Mouse (Mus musculus): ENCODE measurements around the gene Erc2. TPM values are rescaled to one million over a fixed set of nuclear protein-coding genes. Genes with fewer than 3 reads are reported as not detected.
A peak's percentile ranks its signal among the peaks of the same experiment; 100 is the strongest.

The Erc2 gene
- polyA plus RNA-seq, 2 experiments = 4.9 to 6.5 TPM

- Histone ChIP-seq H3K9ac (ENCODE audit: low read depth, low read length, severe bottlenecking) (no peak overlapping the region), H3K36me3 (ENCODE audit: control insufficient read depth, insufficient read depth, low read length) (no peaks in the 10 kb centered on the region), H3K4me2 (replicated peaks; ENCODE audit: low read depth, low read length, severe bottlenecking) (no peak overlapping the region), H3K27ac (replicated peaks; ENCODE audit: low read depth, low read length) (no peak overlapping the region), H3K4me3 (replicated peaks; ENCODE audit: low read length) (no peak overlapping the region), H3K4me1 (ENCODE audit: control insufficient read depth, insufficient read depth, low read length) (peaks cover 16% of the 10 kb centered on the region), H3K9me3 (ENCODE audit: control insufficient read depth, low read length) (no peaks in the 10 kb centered on the region), H3K27me3 (ENCODE audit: control insufficient read depth, insufficient read depth, low read length) (no peaks in the 10 kb centered on the region)
- no peak for TF ChIP-seq POLR2A (IDR thresholded peaks at IDR 0.05; ENCODE audit: borderline replicate concordance, extremely low read depth, insufficient read depth, insufficient read length)
- WGBS = 69% methylated on average over 6 of the region's 6 CpGs
- ATAC-seq (ENCODE audit: low FRiP score, low read depth) = no peak
- DNase-seq (ENCODE audit: low spot score) = no peak
Measured at GRCm38 (mm10) chr14:28445737-28446136, 823.5 kb downstream of the Erc2 start.

- ATAC-seq (ENCODE audit: low FRiP score, low read depth) = no peak
- DNase-seq (ENCODE audit: low spot score) = no peak
- H3K4me3 ChIP-seq (replicated peaks; ENCODE audit: low read length) = no peak overlapping the region
- H3K4me1 ChIP-seq (ENCODE audit: control insufficient read depth, insufficient read depth, low read length) = 0 out of 2 replicates have a peak, but pooled peaks cover 5% of the 10 kb centered on the region
- no peaks in the 10 kb centered on the region for H3K9me3 ChIP-seq (ENCODE audit: control insufficient read depth, low read length)
- TF ChIP-seq POLR2A (IDR thresholded peaks at IDR 0.05; ENCODE audit: borderline replicate concordance, extremely low read depth, insufficient read depth, insufficient read length) = no peak
- no peaks in the 10 kb centered on the region for H3K36me3 ChIP-seq (ENCODE audit: control insufficient read depth, insufficient read depth, low read length)
- no peak overlapping the region for H3K4me2 ChIP-seq (replicated peaks; ENCODE audit: low read depth, low read length, severe bottlenecking)
- 27% methylated on average over 9 of the region's 9 CpGs for WGBS
- no peak overlapping the region for H3K27ac ChIP-seq (replicated peaks; ENCODE audit: low read depth, low read length)
- H3K9ac ChIP-seq (ENCODE audit: low read depth, low read length, severe bottlenecking) = no peak overlapping the region
- no peaks in the 10 kb centered on the region for H3K27me3 ChIP-seq (ENCODE audit: control insufficient read depth, insufficient read depth, low read length)
Measured at GRCm38 (mm10) chr14:28451771-28452170, 829.5 kb downstream of the Erc2 start.

GRCm38 (mm10) chr14:28456372-28457076 is 834.3 kb downstream of the Erc2 start:
- H3K9me3 ChIP-seq (ENCODE audit: control insufficient read depth, low read length) = no peaks in the 10 kb centered on the region
- H3K9ac ChIP-seq (ENCODE audit: low read depth, low read length, severe bottlenecking) = no peak overlapping the region
- H3K4me3 ChIP-seq (replicated peaks; ENCODE audit: low read length) = no peak overlapping the region
- TF ChIP-seq POLR2A (IDR thresholded peaks at IDR 0.05; ENCODE audit: borderline replicate concordance, extremely low read depth, insufficient read depth, insufficient read length) = no peak
- 71% methylated on average over 7 of the region's 7 CpGs for WGBS
- H3K4me2 ChIP-seq (replicated peaks; ENCODE audit: low read depth, low read length, severe bottlenecking) = no peak overlapping the region
- H3K27me3 ChIP-seq (ENCODE audit: control insufficient read depth, insufficient read depth, low read length) = no peaks in the 10 kb centered on the region
- H3K4me1 ChIP-seq (ENCODE audit: control insufficient read depth, insufficient read depth, low read length) = 0 out of 2 replicates have a peak, but pooled peaks cover 5% of the 10 kb centered on the region
- ATAC-seq (ENCODE audit: low FRiP score, low read depth) (no peak), DNase-seq (ENCODE audit: low spot score) (no peak)
- no peaks in the 10 kb centered on the region for H3K36me3 ChIP-seq (ENCODE audit: control insufficient read depth, insufficient read depth, low read length)
- no peak overlapping the region for H3K27ac ChIP-seq (replicated peaks; ENCODE audit: low read depth, low read length)

GRCm38 (mm10) chr14:28457428-28457827 is 835.2 kb downstream of the Erc2 start:
- H3K9me3 ChIP-seq (ENCODE audit: control insufficient read depth, low read length) = no peaks in the 10 kb centered on the region
- H3K4me3 ChIP-seq (replicated peaks; ENCODE audit: low read length) = no peak overlapping the region
- ATAC-seq (ENCODE audit: low FRiP score, low read depth) (no peak), DNase-seq (ENCODE audit: low spot score) (no peak)
- no peaks in the 10 kb centered on the region for H3K36me3 ChIP-seq (ENCODE audit: control insufficient read depth, insufficient read depth, low read length)
- no peak overlapping the region for H3K27ac ChIP-seq (replicated peaks; ENCODE audit: low read depth, low read length)
- H3K4me1 ChIP-seq (ENCODE audit: control insufficient read depth, insufficient read depth, low read length) = 0 out of 2 replicates have a peak, but pooled peaks cover 5% of the 10 kb centered on the region
- H3K9ac ChIP-seq (ENCODE audit: low read depth, low read length, severe bottlenecking) = no peak overlapping the region
- H3K27me3 ChIP-seq (ENCODE audit: control insufficient read depth, insufficient read depth, low read length) = no peaks in the 10 kb centered on the region
- WGBS = 51% methylated on average over 3 of the region's 3 CpGs
- TF ChIP-seq POLR2A (IDR thresholded peaks at IDR 0.05; ENCODE audit: borderline replicate concordance, extremely low read depth, insufficient read depth, insufficient read length) = no peak
- H3K4me2 ChIP-seq (replicated peaks; ENCODE audit: low read depth, low read length, severe bottlenecking) = no peak overlapping the region

GRCm38 (mm10) chr14:28467956-28468355 is 845.7 kb downstream of the Erc2 start:
- Histone ChIP-seq H3K36me3 (ENCODE audit: control insufficient read depth, insufficient read depth, low read length) (no peaks in the 10 kb centered on the region), H3K4me3 (replicated peaks; ENCODE audit: low read length) (no peak overlapping the region), H3K9me3 (ENCODE audit: control insufficient read depth, low read length) (no peaks in the 10 kb centered on the region), H3K27ac (replicated peaks; ENCODE audit: low read depth, low read length) (0 out of 2 replicates have a peak overlapping the region, but pooled peaks have one; percentile 63), H3K9ac (ENCODE audit: low read depth, low read length, severe bottlenecking) (no peak overlapping the region), H3K4me1 (ENCODE audit: control insufficient read depth, insufficient read depth, low read length) (peaks cover 53% of the 10 kb centered on the region), H3K4me2 (replicated peaks; ENCODE audit: low read depth, low read length, severe bottlenecking) (no peak overlapping the region), H3K27me3 (ENCODE audit: control insufficient read depth, insufficient read depth, low read length) (no peaks in the 10 kb centered on the region)
- TF ChIP-seq POLR2A (IDR thresholded peaks at IDR 0.05; ENCODE audit: borderline replicate concordance, extremely low read depth, insufficient read depth, insufficient read length) = no peak
- WGBS = 8% methylated on average over 5 of the region's 5 CpGs
- ATAC-seq (ENCODE audit: low FRiP score, low read depth) (no peak; the same call in 1 of the 2 replicates), DNase-seq (ENCODE audit: low spot score) (peak; percentile 73)

Measured in limb, embryonic 14.5 days (tissue).